Mouse (Mus musculus): ENCODE measurements around the gene Ier3.

Ier3 gene

GRCm38 (mm10) chr17:35810900-35811648, 10.4 kb upstream of the Ier3 start:
- no peak for DNase-seq (ENCODE audit: extremely low spot score)

DNA sequence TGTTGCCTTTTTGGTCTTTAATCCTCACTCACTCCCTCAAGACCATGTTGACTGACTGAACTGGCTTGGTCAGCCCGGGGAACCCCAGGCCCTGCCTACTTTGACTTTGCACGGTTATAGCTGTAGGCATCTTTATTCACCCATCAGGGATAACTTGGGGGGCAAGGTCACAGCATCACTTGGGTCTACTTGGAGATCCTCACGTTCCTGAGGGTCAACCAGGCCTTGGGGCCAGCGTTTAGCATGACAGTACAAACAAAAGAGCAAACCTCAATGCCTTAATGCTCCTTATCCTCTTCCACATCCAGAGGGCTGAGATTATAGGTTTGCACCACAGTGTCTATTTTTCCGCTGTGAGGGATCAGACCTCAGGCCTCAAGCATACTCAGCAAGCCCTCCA, 9.2 kb upstream of the Ier3 start:
- no peak for DNase-seq (ENCODE audit: extremely low spot score)

DNA sequence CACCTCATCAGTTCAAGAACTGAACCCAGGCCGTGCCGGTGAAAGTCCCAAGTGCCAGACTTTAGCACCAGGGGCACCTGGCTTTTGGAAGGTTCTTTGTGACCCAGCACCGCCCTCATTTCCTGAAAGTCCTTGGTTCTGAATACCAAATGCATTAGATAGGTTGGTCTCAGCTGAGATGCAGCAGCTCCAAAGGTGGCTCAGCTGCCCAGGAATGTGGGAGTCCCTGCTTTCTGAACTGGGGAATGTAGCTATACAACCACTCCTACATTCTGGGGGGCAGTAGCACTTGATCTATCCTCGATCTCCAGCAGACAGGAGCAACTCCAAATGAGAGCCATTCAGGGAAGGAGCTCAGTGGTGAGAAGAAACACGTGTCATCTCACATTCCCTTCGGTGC, 8.7 kb upstream of the Ier3 start:
- DNase-seq (ENCODE audit: extremely low spot score): no peak

DNA sequence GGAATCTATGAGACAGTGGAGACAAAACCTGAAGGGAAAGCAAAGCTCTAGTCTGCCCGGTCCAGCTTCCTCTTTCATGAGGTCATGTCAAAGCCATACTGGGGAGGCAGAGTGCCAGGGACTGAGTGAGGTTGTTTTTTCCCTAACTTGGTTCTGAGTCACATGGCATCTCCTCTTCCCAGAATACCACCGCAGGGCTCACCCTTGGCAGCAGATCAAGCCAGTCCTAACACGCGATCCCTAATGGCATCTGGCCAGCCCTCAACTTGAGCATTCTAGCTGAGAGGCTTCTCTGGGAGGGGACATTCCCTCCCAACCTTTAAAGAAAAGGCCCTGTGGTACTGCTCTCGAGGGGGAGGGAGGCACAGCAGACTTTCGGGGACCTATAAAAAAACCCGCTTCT, 8.2 kb upstream of the Ier3 start:
- DNase-seq (ENCODE audit: extremely low spot score): no peak

DNA sequence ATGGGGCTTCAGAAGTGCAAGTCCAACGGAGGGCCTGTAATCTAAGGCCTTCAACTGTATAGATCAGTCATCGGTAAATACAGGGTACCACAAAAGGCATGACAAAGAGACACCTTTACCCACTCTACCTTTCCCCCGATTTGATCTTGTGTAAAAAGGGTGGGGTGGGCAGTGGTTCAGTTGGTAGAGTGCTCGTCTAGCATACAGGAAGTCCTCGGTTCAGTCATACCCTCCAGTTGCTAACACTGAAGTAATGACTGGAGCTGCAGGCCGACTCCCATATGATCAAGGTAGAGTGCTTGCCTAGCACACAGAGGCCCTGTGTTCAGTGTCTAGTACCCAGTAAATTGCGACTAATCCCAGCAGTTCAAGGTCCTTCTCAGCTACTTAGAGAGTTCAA, 7.8 kb upstream of the Ier3 start:
- DNase-seq (ENCODE audit: extremely low spot score): no peak

GRCm38 (mm10) chr17:35814678-35815077, 6.8 kb upstream of the Ier3 start:
- DNase-seq (ENCODE audit: extremely low spot score): no peak

DNA sequence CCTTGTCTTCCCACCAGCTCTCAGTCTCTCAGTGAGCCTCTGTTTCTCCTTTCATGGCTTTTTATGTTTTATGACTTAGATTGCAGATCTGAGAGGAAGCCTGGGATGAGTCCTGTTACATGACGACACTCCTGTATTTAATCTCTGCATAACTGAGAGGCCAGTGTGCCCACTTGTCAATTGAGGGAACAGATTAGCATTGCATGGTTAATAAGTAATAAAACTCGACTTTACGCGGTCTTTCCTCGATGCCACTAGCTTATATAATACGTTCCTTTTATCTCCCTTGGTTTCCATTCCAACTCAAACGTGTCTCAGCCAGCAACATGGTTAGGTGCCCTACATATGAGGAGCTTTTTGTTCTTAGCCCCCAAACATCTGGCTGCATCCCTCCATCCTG, 5.6 kb upstream of the Ier3 start:
- no peak for DNase-seq (ENCODE audit: extremely low spot score)

GRCm38 (mm10) chr17:35816686-35817085, 4.8 kb upstream of the Ier3 start:
- DNase-seq (ENCODE audit: extremely low spot score): no peak

- DNase-seq (ENCODE audit: extremely low spot score): no peak
Observed at GRCm38 (mm10) chr17:35817226-35817625, 4.3 kb upstream of the Ier3 start.

DNA sequence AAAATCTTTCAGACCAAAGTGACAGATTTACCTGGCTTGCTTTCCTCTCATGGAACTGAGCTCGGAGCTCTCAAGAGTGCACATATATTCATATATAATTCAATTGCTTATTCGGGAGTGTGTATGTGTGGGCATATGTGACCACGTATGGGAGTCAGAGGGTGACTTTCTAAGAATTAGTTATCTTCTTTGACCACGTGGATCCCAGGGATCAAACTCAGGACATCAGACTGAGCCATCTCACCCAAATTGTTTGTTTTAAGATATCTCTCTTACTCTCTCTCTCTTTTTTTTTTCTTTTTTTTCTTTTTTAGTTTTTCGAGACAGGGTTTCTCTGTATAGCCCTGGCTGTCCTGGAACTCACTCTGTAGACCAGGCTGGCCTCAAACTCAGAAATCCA, 1.4 kb upstream of the Ier3 start:
- DNase-seq (ENCODE audit: extremely low spot score): no peak

DNA sequence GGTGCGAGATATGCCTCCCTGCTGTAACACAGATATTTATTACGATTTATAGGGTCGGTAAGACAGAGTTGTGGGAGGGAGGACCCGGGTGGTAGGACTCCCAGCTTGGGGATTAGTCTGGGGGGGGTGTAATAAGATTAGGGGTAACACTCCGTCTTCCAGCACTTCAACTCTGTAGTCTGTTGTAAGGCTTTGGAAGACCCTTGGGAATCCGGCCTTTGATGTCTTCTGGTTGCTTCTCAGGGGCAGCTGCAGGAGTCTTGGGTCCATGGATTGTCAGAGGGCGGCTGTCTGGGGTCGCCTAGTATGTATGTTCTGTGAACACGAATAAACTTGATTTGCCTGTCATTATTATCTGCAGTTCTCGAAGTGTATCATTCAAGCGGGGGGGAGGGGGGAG, 1.1 kb downstream of the Ier3 start:
- DNase-seq (ENCODE audit: extremely low spot score): no peak

DNA sequence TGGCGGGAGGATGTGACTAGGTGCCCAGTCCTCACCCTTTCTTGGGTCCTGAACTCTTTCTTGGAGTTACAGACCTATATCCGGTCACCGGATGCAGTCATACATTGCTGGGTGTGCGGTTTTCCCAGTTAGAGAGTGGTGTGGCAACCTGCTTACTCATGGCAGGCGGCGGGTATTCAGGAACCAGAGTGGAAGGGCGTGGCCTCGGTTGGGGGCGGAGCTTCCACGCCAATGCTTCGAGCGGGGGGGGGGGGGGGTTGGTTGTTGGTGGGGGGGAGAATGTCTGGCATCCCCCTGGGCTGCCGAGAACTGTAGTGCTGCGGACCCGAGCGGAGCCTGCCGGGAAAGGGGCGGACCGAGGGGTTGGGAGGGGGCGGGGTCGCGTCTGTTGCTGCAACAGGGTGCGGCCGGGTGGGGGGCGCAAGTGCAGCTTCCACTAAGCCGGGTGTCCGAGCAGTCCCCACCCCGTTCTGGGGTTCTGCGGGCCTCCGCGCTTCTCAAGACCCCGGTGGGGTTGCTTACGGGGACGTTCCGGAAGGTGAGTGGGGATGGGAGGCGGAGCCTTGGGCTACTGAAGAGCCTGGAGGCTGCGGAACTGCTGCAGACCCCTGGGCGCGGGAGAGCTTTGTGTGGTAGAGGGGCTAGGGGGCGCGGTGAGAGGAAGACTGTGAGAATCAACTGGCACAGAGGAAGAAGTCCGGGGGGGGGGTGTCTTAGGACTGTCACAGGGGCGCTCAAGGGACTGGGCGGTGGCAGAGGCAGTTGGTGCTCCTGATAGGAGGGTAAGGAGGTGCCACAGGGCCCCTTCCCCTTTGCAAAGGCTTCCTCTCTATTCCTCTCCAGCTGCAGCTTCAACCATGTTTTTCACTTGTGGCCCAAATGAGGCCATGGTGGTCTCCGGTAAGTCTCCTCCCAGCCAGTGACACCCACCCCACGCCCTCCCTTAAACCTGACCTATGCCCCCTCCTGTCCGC, 1.8 kb downstream of the Ier3 start, which contains the start of gene Flot1:
TSS of gene Flot1 (plus strand) at position 267 of the 974 bp plus-strand sequence.
- peak; percentile 92 for DNase-seq (ENCODE audit: extremely low spot score)

- DNase-seq (ENCODE audit: extremely low spot score): no peak
Observed at GRCm38 (mm10) chr17:35824402-35824801, 2.9 kb downstream of the Ier3 start.

DNA sequence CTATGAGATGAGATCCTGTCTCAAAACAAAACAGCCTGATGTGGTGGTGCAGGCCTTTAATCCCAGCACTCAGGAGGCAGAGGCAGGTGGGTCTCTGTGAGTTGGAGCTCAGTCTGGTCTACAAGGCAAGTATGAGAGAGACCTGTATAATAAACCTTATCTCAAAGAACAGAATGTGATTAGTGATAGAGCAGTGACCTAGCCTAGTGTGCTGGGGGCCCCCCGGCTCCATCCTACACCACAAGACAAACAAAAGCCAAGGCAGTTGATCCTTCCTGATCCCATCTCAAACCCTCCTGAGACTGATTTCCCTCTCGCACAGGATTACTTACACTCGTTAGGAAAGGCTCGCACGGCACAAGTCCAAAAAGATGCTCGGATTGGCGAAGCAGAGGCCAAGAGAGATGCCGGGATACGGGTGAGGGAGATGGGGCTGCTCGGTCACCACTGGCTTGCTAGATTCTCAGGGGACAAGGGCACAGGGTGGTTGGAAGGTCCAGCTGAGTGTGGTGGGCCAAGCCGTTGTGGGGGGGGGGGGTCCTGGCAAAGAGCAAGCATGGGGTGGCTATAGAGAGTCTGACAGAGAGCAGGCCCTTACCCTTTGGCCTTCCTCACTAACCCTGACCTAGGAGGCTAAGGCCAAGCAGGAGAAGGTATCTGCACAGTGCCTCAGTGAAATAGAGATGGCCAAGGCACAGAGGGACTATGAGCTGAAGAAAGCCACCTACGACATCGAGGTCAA, 3.8 kb downstream of the Ier3 start:
- no peak for DNase-seq (ENCODE audit: extremely low spot score)

DNA sequence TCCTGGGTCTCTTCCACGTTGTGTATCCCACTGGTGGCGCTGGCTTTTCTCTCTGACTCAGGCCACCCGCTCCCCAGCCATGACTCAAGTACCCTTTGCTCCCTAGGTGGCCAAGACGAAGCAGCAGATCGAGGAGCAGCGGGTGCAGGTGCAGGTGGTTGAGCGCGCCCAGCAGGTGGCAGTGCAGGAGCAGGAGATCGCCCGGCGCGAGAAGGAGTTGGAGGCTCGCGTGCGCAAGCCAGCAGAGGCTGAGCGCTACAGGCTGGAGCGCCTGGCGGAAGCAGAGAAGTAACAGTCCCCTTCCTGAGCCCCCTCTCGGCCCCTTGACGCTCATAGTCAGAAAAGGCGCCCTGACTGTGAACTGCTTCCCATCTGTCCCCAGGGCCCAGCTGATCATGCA, 8.3 kb downstream of the Ier3 start:
- peak; percentile 82 for DNase-seq (ENCODE audit: extremely low spot score)

GRCm38 (mm10) chr17:35832400-35833238, 11.1 kb downstream of the Ier3 start:
- DNase-seq (ENCODE audit: extremely low spot score): no peak

DNA sequence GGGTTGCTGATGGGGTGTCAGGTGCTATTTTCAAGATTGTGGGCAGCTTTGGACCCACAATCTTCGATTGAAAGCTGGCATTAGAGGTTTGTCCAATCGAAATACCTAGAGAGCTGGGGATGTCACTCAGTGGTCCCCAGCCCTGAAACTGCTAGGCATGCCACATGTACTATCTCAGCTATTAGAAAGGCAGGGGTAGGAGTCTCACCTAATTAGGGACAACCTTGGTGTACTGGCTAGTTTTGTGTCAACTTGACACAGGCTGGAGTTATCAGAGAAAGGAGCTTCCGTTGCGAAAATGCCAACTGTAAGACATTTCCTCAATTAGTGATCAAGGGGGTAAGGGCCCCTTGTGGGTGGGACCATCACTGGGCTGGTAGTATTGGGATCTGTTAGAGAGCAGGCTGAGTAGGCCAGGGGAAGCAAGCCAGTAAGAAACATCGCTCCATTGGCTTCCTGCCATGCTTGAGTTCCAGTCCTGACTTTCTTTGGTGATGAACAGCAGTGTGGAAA, 11.8 kb downstream of the Ier3 start:
- peak; percentile 66 for DNase-seq (ENCODE audit: extremely low spot score)

GRCm38 (mm10) chr17:35833894-35834293, 12.4 kb downstream of the Ier3 start:
- no peak for DNase-seq (ENCODE audit: extremely low spot score)

DNA sequence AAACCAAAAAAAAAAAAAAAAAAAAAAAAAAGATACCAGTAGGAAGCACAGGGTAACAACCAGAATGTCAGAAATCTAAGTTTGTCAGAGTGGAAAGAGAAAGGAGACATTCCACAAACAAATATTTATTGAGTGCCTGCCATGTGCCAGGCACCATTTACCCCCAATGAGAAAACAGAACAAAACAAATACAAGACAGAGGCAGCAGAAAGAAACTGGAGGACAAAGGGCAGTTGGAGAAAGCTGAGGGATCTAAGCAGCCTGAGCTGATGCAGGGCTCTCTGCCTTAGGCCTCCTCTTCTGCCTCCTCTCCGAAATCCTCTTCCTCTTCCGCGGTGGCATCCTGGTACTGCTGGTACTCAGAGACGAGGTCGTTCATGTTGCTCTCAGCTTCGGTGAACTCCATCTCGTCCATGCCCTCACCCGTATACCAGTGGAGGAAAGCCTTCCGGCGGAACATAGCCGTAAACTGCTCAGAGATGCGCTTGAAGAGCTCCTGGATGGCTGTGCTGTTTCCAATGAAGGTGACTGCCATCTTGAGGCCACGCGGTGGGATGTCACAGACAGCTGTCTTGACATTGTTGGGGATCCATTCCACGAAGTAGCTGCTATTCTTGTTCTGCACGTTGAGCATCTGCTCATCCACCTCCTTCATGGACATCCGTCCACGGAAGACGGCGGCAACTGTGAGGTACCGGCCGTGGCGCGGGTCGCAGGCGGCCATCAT, 13.4 kb downstream of the Ier3 start:
- no peak for DNase-seq (ENCODE audit: extremely low spot score)

DNA sequence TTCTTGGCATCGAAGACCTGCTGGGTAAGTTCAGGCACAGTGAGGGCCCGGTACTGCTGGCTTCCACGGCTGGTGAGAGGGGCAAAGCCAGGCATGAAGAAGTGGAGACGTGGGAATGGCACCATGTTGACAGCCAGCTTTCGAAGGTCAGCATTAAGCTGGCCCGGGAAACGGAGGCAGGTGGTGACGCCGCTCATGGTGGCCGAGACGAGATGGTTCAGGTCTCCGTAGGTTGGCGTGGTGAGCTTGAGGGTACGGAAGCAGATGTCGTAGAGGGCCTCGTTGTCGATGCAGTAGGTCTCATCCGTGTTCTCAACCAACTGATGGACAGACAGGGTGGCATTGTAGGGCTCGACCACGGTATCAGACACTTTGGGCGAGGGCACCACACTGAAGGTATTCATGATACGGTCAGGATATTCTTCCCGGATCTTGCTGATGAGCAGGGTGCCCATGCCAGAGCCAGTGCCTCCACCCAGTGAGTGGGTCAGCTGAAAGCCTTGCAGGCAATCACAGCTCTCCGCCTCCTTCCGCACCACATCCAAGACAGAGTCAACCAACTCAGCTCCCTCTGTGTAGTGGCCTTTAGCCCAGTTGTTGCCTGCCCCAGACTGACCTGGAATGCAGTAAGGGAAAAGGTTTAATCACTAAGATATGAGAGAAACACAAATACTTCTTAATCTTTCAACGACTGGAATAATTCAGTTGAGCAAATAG, 14.1 kb downstream of the Ier3 start:
- DNase-seq (ENCODE audit: extremely low spot score): no peak
